Mouse (Mus musculus): ENCODE results near the gene Olfr573-ps1. TPM values are rescaled to one million over a fixed set of nuclear protein-coding genes. Genes with fewer than 3 reads are reported as not detected.

Olfr573-ps1 gene
- polyA plus RNA-seq, 1 experiment from 2014 or later = not detected

DNA sequence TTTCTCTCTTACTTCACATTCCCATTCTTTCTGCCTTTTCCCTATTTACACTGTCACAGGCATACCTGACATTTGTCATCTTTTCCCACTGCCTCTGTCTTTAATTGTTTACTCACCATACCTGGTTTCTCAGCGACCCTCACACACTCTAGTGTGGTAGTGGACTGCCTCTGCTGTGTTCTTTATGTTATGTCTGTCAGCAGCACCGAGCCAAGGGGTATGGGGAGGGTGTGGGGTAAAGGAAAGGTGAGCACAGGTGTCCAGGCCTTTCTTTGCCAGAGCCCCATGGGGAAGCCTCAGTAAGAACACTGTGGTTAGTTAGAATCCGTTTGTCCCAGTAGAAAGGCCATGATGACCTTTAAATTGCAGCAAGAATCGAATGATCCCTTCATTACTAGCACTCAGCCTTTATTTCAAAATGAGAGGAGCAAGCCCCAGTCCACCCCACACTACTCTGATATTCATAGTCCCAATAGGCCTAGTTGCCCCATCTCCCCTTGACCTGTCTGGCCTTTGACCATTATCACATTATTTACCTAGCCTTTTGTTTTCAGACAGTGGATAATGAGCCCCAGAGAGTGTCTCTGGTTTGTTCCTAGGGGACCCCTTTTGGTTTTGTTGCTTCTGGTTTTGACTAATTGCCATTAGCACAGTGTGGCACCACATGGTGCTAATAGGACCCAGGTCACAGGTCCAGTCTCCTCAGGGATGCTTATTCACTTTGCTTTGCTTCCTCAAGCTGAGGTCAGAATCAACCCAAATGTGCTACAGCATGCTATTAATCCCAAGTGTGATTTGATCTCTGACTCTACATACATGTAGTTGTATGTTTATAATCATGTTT, 25.1 kb downstream of the Olfr573-ps1 start, which contains the start of gene Olfr571:
Gene Olfr571, minus strand, starts transcription at position 505 of the 844 bp plus-strand sequence.
- H3K27ac ChIP-seq = no peak within 1 kb of the TSS
- no peaks in the 10 kb centered on the region for H3K36me3 ChIP-seq
- no peak within 1 kb of the TSS for H3K4me3 ChIP-seq
- 60% methylated on average over 4 of the region's 4 CpGs for WGBS
- no peaks in the 10 kb centered on the region for H3K27me3 ChIP-seq (ENCODE audit: low read depth, poor library complexity, severe bottlenecking)
- H3K4me1 ChIP-seq = 0 out of 2 replicates have a peak, but pooled peaks cover 4% of the 10 kb centered on the region
- DNase-seq (ENCODE audit: low spot score) = no peak
- H3K9me3 ChIP-seq (replicated peaks) = no peaks in the 10 kb centered on the region

DNA sequence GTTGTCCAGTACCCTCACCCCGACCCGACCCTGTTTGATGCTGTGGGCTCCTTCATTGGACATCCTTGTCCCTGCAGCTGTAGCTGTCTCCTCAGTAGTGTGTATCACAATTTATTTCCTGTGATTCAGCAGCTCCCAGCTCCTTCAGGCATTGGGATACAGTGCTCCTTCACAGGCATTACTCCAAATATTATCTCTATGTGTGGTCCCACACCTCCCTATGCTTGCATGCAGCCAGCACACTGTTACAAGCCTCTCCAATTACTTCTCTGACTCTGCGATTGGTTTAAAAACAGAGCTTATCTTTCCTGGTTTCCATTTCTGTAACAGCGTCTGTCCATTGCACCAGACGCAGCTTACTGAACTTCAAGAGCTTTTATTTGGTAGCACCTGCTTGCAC, 26.0 kb downstream of the Olfr573-ps1 start:
- Histone ChIP-seq H3K36me3 (no peaks in the 10 kb centered on the region), H3K27me3 (ENCODE audit: low read depth, poor library complexity, severe bottlenecking) (no peaks in the 10 kb centered on the region), H3K4me1 (0 out of 2 replicates have a peak, but pooled peaks cover 4% of the 10 kb centered on the region), H3K27ac (no peak overlapping the region), H3K9me3 (replicated peaks) (no peaks in the 10 kb centered on the region), H3K4me3 (no peak overlapping the region)
- 78% methylated on average over 5 of the region's 5 CpGs for WGBS
- DNase-seq (ENCODE audit: low spot score) = no peak

- WGBS = 37% methylated on average over 1 of the region's 1 CpGs
- Histone ChIP-seq H3K27me3 (ENCODE audit: low read depth, poor library complexity, severe bottlenecking) (no peaks in the 10 kb centered on the region), H3K36me3 (no peaks in the 10 kb centered on the region), H3K4me3 (no peak overlapping the region), H3K9me3 (replicated peaks) (no peaks in the 10 kb centered on the region), H3K4me1 (0 out of 2 replicates have a peak, but pooled peaks cover 4% of the 10 kb centered on the region), H3K27ac (no peak overlapping the region)
- no peak for DNase-seq (ENCODE audit: low spot score)
Measured at GRCm38 (mm10) chr7:102915261-102915660, 27.1 kb downstream of the Olfr573-ps1 start.

Other genes with a start within 250 kb of the Olfr573-ps1 start
- not detected in 2 replicates for gene Olfr557, start 246.7 kb downstream of the Olfr573-ps1 start, polyA plus RNA-seq (2016; fragmentation: Nextera tagmentation; extraction: Ambion mirVana)
- gene Olfr558, start 240.4 kb downstream of the Olfr573-ps1 start, polyA plus RNA-seq (2016; fragmentation: Nextera tagmentation; extraction: Ambion mirVana) = not detected in 2 replicates
- gene Olfr33, start 223.5 kb downstream of the Olfr573-ps1 start, polyA plus RNA-seq (2016; fragmentation: Nextera tagmentation; extraction: Ambion mirVana) = not detected in 2 replicates
- gene Olfr559, start 215.1 kb downstream of the Olfr573-ps1 start, polyA plus RNA-seq (2016; fragmentation: Nextera tagmentation; extraction: Ambion mirVana) = not detected in 2 replicates
- gene Olfr560, start 183.2 kb downstream of the Olfr573-ps1 start, polyA plus RNA-seq (2016; fragmentation: Nextera tagmentation; extraction: Ambion mirVana) = not detected in 2 replicates
- not detected in 2 replicates for gene Olfr78, start 183.1 kb downstream of the Olfr573-ps1 start, polyA plus RNA-seq (2016; fragmentation: Nextera tagmentation; extraction: Ambion mirVana)
- not detected in 2 replicates for gene Olfr561, start 171.4 kb downstream of the Olfr573-ps1 start, polyA plus RNA-seq (2016; fragmentation: Nextera tagmentation; extraction: Ambion mirVana)
- not detected in 2 replicates for gene Olfr564, start 139.1 kb downstream of the Olfr573-ps1 start, polyA plus RNA-seq (2016; fragmentation: Nextera tagmentation; extraction: Ambion mirVana)
- not detected in 2 replicates for gene Olfr566, start 83.8 kb downstream of the Olfr573-ps1 start, polyA plus RNA-seq (2016; fragmentation: Nextera tagmentation; extraction: Ambion mirVana)
- gene Olfr568, start 65.5 kb downstream of the Olfr573-ps1 start, polyA plus RNA-seq (2016; fragmentation: Nextera tagmentation; extraction: Ambion mirVana) = not detected in 2 replicates
- gene Olfr569, start 51.7 kb downstream of the Olfr573-ps1 start, polyA plus RNA-seq (2016; fragmentation: Nextera tagmentation; extraction: Ambion mirVana) = not detected in 2 replicates
- gene Olfr570, start 48.0 kb downstream of the Olfr573-ps1 start, polyA plus RNA-seq (2016; fragmentation: Nextera tagmentation; extraction: Ambion mirVana) = not detected in 2 replicates
- not detected in 2 replicates for gene Olfr571, start 25.0 kb downstream of the Olfr573-ps1 start, polyA plus RNA-seq (2016; fragmentation: Nextera tagmentation; extraction: Ambion mirVana)
- gene Olfr572, start 18.2 kb downstream of the Olfr573-ps1 start, polyA plus RNA-seq (2016; fragmentation: Nextera tagmentation; extraction: Ambion mirVana) = not detected in 2 replicates
- gene Olfr574, start 5.9 kb upstream of the Olfr573-ps1 start, polyA plus RNA-seq (2016; fragmentation: Nextera tagmentation; extraction: Ambion mirVana) = not detected in 2 replicates
- gene Olfr575, start 16.2 kb upstream of the Olfr573-ps1 start, polyA plus RNA-seq (2016; fragmentation: Nextera tagmentation; extraction: Ambion mirVana) = not detected in 2 replicates
- gene Olfr576, start 20.1 kb upstream of the Olfr573-ps1 start, polyA plus RNA-seq (2016; fragmentation: Nextera tagmentation; extraction: Ambion mirVana) = not detected in 2 replicates
- not detected in 2 replicates for gene Olfr577, start 33.4 kb upstream of the Olfr573-ps1 start, polyA plus RNA-seq (2016; fragmentation: Nextera tagmentation; extraction: Ambion mirVana)
- gene Olfr578, start 46.7 kb upstream of the Olfr573-ps1 start, polyA plus RNA-seq (2016; fragmentation: Nextera tagmentation; extraction: Ambion mirVana) = not detected in 2 replicates
- not detected in 2 replicates for gene Olfr582, start 95.4 kb upstream of the Olfr573-ps1 start, polyA plus RNA-seq (2016; fragmentation: Nextera tagmentation; extraction: Ambion mirVana)
- gene Olfr583, start 108.7 kb upstream of the Olfr573-ps1 start, polyA plus RNA-seq (2016; fragmentation: Nextera tagmentation; extraction: Ambion mirVana) = not detected in 2 replicates
- gene Olfr584, start 139.3 kb upstream of the Olfr573-ps1 start, polyA plus RNA-seq (2016; fragmentation: Nextera tagmentation; extraction: Ambion mirVana) = not detected in 2 replicates
- not detected in 2 replicates for gene Olfr585, start 155.1 kb upstream of the Olfr573-ps1 start, polyA plus RNA-seq (2016; fragmentation: Nextera tagmentation; extraction: Ambion mirVana)
- gene Olfr586, start 183.1 kb upstream of the Olfr573-ps1 start, polyA plus RNA-seq (2016; fragmentation: Nextera tagmentation; extraction: Ambion mirVana) = not detected in 2 replicates
- not detected in 2 replicates for gene Olfr588-ps1, start 198.3 kb upstream of the Olfr573-ps1 start, polyA plus RNA-seq (2016; fragmentation: Nextera tagmentation; extraction: Ambion mirVana)
- not detected in 2 replicates for gene Olfr589, start 213.8 kb upstream of the Olfr573-ps1 start, polyA plus RNA-seq (2016; fragmentation: Nextera tagmentation; extraction: Ambion mirVana)
- gene Olfr591, start 235.8 kb upstream of the Olfr573-ps1 start, polyA plus RNA-seq (2016; fragmentation: Nextera tagmentation; extraction: Ambion mirVana) = not detected in 2 replicates
- not detected in 2 replicates for gene Olfr592, start 242.2 kb upstream of the Olfr573-ps1 start, polyA plus RNA-seq (2016; fragmentation: Nextera tagmentation; extraction: Ambion mirVana)